Mouse (Mus musculus): ENCODE results near the gene Bcdin3d. TPM values are rescaled to one million over a fixed set of nuclear protein-coding genes. Genes with fewer than 3 reads are reported as not detected.

Bcdin3d gene
- total RNA-seq, 1 experiment from 2014 or later: 11.3 TPM

GRCm38 (mm10) chr15:99420101-99420500 lies 54.4 kb downstream of the Bcdin3d start:
- ATAC-seq (ENCODE audit: extremely low read depth, insufficient number of reproducible peaks, low FRiP score, poor library complexity, severe bottlenecking): no peak

Other genes with a start within 250 kb of the Bcdin3d start
- 0.12 TPM in 1 of 2 replicates, not detected in the other for gene Kcnh3, start 249.9 kb downstream of the Bcdin3d start, total RNA-seq (2017)
- 37.9 and 43.1 TPM in 2 replicates for gene Mcrs1, start 222.8 kb downstream of the Bcdin3d start, total RNA-seq (2017)
- 6.1 and 13.2 TPM in 2 replicates for gene Prpf40b, start 179.6 kb downstream of the Bcdin3d start, total RNA-seq (2017)
- not detected in 2 replicates for gene Fam186b, start 178.8 kb downstream of the Bcdin3d start, total RNA-seq (2017)
- 32.8 and 34.3 TPM in 2 replicates for gene Fmnl3, start 104.2 kb downstream of the Bcdin3d start, total RNA-seq (2017)
- 314 and 339 TPM in 2 replicates for gene Tmbim6, start 81.8 kb downstream of the Bcdin3d start, total RNA-seq (2017)
- 1.7 and 2.0 TPM in 2 replicates for gene Nckap5l, start 17.0 kb downstream of the Bcdin3d start, total RNA-seq (2017)
- not detected in 2 replicates for gene Faim2, start 53.4 kb upstream of the Bcdin3d start, total RNA-seq (2017)
- not detected in 2 replicates for gene Aqp2, start 104.3 kb upstream of the Bcdin3d start, total RNA-seq (2017)
- gene Aqp5, start 116.1 kb upstream of the Bcdin3d start, total RNA-seq (2017): not detected in 2 replicates
- not detected in 2 replicates for gene Aqp6, start 126.7 kb upstream of the Bcdin3d start, total RNA-seq (2017)
- gene Racgap1, start 176.9 kb upstream of the Bcdin3d start, total RNA-seq (2017): 6.6 and 8.5 TPM in 2 replicates
- gene Asic1, start 195.6 kb upstream of the Bcdin3d start, total RNA-seq (2017): 0.23 TPM in 1 of 2 replicates, not detected in the other
- gene Smarcd1, start 227.4 kb upstream of the Bcdin3d start, total RNA-seq (2017): 28.9 and 29.6 TPM in 2 replicates
- not detected in 2 replicates for gene Gm17349, start 230.8 kb upstream of the Bcdin3d start, total RNA-seq (2017)
- gene Gpd1, start 242.8 kb upstream of the Bcdin3d start, total RNA-seq (2017): 1.1 TPM in 1 of 2 replicates, not detected in the other

Measured in neutrophil, adult 5-6 weeks (primary cell).